Mouse (Mus musculus) embryonic facial prominence, embryonic 13.5 days (tissue): ENCODE measurements at regions not wholly inside any gene's neighbourhood (a gene's known extent, or its start where the extent isn't known, plus 50 kb on each side); places are given as distances from the start of the nearest gene placed in this dataset.

Source experiments
- ATAC-seq: fragments of 200-750 bp; cut with Nextera tagmentation; 2 replicates; pipeline ENCODE4 v1.8.0; 2017; ENCODE audit warnings: low read depth; ENCODE audit not compliant: insufficient number of reproducible peaks, insufficient read depth, low FRiP score, low TSS enrichment
- H3K27ac ChIP-seq: fragments of 300-500 bp; sonication (generic); 2 replicates; pipeline ENCODE4 v1.5.1; 2015; ENCODE audit warnings: moderate library complexity, mild to moderate bottlenecking, inconsistent platforms
- H3K27me3 ChIP-seq: fragments of 300-500 bp; sonication (generic); 2 replicates; pipeline ENCODE4 v1.6.1; 2015; ENCODE audit warnings: mild to moderate bottlenecking, inconsistent platforms
- H3K36me3 ChIP-seq: fragments of 300-500 bp; sonication (generic); 2 replicates; pipeline ENCODE4 v1.6.1; 2015; ENCODE audit warnings: mild to moderate bottlenecking, inconsistent platforms
- H3K4me1 ChIP-seq: fragments of 300-500 bp; sonication (generic); 2 replicates; pipeline ENCODE4 v1.6.1; 2015; ENCODE audit warnings: inconsistent platforms
- H3K4me2 ChIP-seq: fragments of 300-500 bp; sonication (generic); 2 replicates; pipeline ENCODE4 v1.6.1; 2015; ENCODE audit warnings: moderate library complexity, mild to moderate bottlenecking, inconsistent platforms
- H3K4me3 ChIP-seq: fragments of 300-500 bp; sonication (generic); 2 replicates; pipeline ENCODE4 v1.5.1; 2015; ENCODE audit warnings: mild to moderate bottlenecking, inconsistent platforms
- H3K9ac ChIP-seq: fragments of 300-500 bp; sonication (generic); 2 replicates; pipeline ENCODE4 v1.6.1; 2015; ENCODE audit warnings: mild to moderate bottlenecking, inconsistent platforms
- H3K9me3 ChIP-seq: fragments of 300-500 bp; sonication (generic); 2 replicates; pipeline ENCODE4 v1.6.1; 2016; ENCODE audit warnings: inconsistent platforms
- WGBS: fragments of 180-500 bp; shearing (Covaris S2); methylation state at CpG from one replicate; pipeline ENCODE4 v1.1.7; 2015; ENCODE audit warnings: mixed read lengths; 5-methylcytosine and 5-hydroxymethylcytosine counted together

- Histone ChIP-seq H3K4me3 (no peak overlapping the region), H3K9ac (no peak overlapping the region), H3K4me1 (peaks cover 48% of the 10 kb centered on the region), H3K27me3 (no peaks in the 10 kb centered on the region), H3K9me3 (no peaks in the 10 kb centered on the region), H3K4me2 (no peak overlapping the region), H3K27ac (no peak overlapping the region; the same call in 1 of the 2 replicates), H3K36me3 (no peaks in the 10 kb centered on the region)
- no peak for ATAC-seq
- 12% methylated on average over 4 of the region's 4 CpGs for WGBS
Observed at GRCm38 (mm10) chr15:94004911-94005310, 409.2 kb upstream of the Prickle1 start.

- no peak for ATAC-seq
Observed at GRCm38 (mm10) chr15:94003145-94003544, 407.5 kb upstream of the Prickle1 start.

DNA sequence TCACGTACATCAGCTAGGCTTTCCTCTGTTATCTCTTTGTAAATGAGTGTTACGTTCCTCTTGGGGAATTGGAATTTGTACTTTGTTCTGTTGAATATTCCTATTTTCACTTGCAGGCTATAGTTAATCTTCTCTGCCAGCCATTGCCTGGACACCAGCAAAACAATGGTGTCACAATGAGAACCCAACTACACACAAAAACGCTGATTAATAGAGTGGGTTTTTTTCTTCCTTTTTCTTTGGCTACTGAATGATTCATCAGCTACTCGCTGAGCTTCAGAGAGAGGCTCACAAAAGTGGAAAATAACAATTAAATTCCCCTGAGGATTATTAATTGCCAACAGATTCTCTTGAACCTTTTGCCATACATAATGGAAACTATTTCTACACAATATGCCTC is 398.9 kb upstream of the Prickle1 start:
- Histone ChIP-seq H3K36me3 (no peaks in the 10 kb centered on the region), H3K4me3 (no peak overlapping the region), H3K9me3 (no peaks in the 10 kb centered on the region), H3K27me3 (no peaks in the 10 kb centered on the region), H3K4me2 (no peak overlapping the region), H3K27ac (no peak overlapping the region), H3K4me1 (no peaks in the 10 kb centered on the region), H3K9ac (no peak overlapping the region)
- 73% methylated on average over 4 of the region's 4 CpGs for WGBS
- ATAC-seq = no peak

More at GRCm38 (mm10) chr15:94003145-94003544, 407.5 kb upstream of the Prickle1 start:
- no peak overlapping the region for H3K4me3 ChIP-seq
- peaks cover 48% of the 10 kb centered on the region for H3K4me1 ChIP-seq
- H3K36me3 ChIP-seq = no peaks in the 10 kb centered on the region
- no peaks in the 10 kb centered on the region for H3K9me3 ChIP-seq
- no peak overlapping the region for H3K27ac ChIP-seq
- no peaks in the 10 kb centered on the region for H3K27me3 ChIP-seq
- WGBS = 34% methylated on average over 7 of the region's 7 CpGs
- H3K9ac ChIP-seq = no peak overlapping the region
- H3K4me2 ChIP-seq = no peak overlapping the region

GRCm38 (mm10) chr15:93990139-93990538 is 394.4 kb upstream of the Prickle1 start:
- no peak overlapping the region for H3K27ac ChIP-seq
- H3K9ac ChIP-seq = no peak overlapping the region
- 23% methylated on average over 3 of the region's 3 CpGs for WGBS
- H3K9me3 ChIP-seq = no peaks in the 10 kb centered on the region
- no peaks in the 10 kb centered on the region for H3K36me3 ChIP-seq
- no peak for ATAC-seq
- no peaks in the 10 kb centered on the region for H3K27me3 ChIP-seq
- no peak overlapping the region for H3K4me2 ChIP-seq
- no peak overlapping the region for H3K4me3 ChIP-seq
- H3K4me1 ChIP-seq = no peaks in the 10 kb centered on the region

DNA sequence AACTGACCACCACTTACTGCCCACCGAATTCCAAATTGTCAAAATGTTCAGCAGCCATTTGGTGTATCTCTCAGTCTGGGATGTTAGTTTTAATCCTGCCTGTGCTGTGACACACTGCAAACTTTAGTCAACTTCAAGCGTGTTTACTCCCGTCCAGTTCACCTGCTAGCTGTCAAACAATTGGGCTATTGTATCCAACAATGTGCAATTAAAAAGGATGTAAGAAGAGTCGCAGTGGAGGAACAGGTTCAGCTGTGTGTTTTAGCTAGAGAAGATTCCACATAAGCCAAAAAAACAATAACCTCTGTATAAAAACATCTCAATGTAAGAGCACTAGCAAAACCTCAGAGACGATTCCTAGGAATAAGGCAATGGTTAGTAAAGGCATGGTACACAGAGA is 392.7 kb upstream of the Prickle1 start:
- H3K4me2 ChIP-seq = no peak overlapping the region
- H3K4me3 ChIP-seq = no peak overlapping the region
- H3K36me3 ChIP-seq = no peaks in the 10 kb centered on the region
- ATAC-seq = no peak
- no peak overlapping the region for H3K27ac ChIP-seq
- 49% methylated on average over 5 of the region's 5 CpGs for WGBS
- no peaks in the 10 kb centered on the region for H3K27me3 ChIP-seq
- H3K9ac ChIP-seq = no peak overlapping the region
- H3K4me1 ChIP-seq = no peaks in the 10 kb centered on the region
- H3K9me3 ChIP-seq = no peaks in the 10 kb centered on the region

DNA sequence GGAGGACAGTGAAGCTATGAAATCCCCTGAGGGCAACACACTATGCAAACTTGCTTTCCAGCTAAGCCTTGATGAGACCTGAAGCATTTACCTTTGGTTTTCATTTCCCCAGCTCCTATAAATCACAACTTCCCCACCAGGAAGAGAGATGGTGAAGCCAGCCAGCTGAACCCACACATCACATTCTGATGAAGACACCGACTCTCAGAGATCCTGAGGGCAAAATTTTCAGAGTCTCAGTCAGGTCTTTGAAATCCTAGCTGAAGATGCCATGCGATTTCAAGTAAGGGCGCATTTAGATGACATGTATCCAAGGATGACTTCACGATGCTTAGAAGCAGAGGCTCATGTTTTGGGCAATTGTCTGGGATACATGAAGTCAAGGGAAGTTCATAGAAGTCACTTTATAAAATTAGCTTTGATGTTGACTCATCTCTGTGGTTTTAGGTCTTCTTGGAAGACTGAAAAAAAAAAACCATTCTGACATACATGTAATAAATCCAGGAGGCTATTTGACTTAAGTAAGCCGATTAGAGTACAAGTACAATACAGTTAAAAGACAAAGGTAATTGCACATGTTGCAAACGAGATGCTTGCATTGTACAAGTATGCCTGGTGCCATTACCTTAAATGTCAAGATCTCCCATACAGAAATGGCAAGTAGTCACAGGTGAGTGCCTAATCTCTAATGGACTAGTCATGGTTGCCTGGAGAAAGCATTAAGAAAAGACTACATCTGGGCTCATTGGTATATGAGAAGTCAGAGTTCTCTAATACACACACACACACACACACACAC is 391.1 kb upstream of the Prickle1 start:
- Histone ChIP-seq H3K4me2 (no peak overlapping the region), H3K4me3 (no peak overlapping the region), H3K27ac (no peak overlapping the region), H3K9me3 (no peaks in the 10 kb centered on the region), H3K4me1 (peaks cover 8% of the 10 kb centered on the region), H3K27me3 (no peaks in the 10 kb centered on the region), H3K36me3 (no peaks in the 10 kb centered on the region), H3K9ac (no peak overlapping the region)
- ATAC-seq = no peak
- 74% methylated on average over 6 of the region's 6 CpGs for whole genome bisulfite sequencing

GRCm38 (mm10) chr15:93982091-93982490 is 386.4 kb upstream of the Prickle1 start:
- H3K36me3 ChIP-seq = no peaks in the 10 kb centered on the region
- H3K27me3 ChIP-seq = no peaks in the 10 kb centered on the region
- WGBS = 75% methylated on average over 9 of the region's 9 CpGs
- no peak for ATAC-seq
- H3K4me1 ChIP-seq = peaks cover 15% of the 10 kb centered on the region
- H3K9ac ChIP-seq = no peak overlapping the region
- H3K4me3 ChIP-seq = no peak overlapping the region
- H3K27ac ChIP-seq = no peak overlapping the region
- no peak overlapping the region for H3K4me2 ChIP-seq
- H3K9me3 ChIP-seq = no peaks in the 10 kb centered on the region

DNA sequence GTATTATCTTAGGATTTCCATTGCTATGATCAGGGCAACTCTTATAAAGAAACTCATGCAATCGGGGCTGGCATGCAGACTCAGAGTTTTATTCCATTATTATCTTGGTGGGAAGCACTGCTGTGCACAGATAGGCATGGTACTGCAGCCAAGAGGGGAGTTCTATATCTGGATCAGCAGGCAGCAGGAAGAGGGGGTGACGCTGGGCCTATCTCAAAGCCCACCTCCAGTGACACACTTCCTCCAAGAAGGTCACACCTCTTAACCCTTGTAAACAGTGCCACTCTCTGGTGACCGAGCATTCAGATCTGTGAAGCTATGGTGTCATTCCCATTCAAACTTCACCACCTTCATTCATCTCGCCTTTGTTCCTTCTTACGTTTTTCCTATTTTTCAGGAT is 381.8 kb upstream of the Prickle1 start:
- 81% methylated on average over 5 of the region's 5 CpGs for WGBS
- no peaks in the 10 kb centered on the region for H3K27me3 ChIP-seq
- H3K4me1 ChIP-seq = peaks cover 14% of the 10 kb centered on the region
- H3K9me3 ChIP-seq = no peaks in the 10 kb centered on the region
- no peak overlapping the region for H3K27ac ChIP-seq
- H3K9ac ChIP-seq = no peak overlapping the region
- no peak for ATAC-seq
- H3K36me3 ChIP-seq = no peaks in the 10 kb centered on the region
- H3K4me2 ChIP-seq = no peak overlapping the region
- H3K4me3 ChIP-seq = no peak overlapping the region

- no peaks in the 10 kb centered on the region for H3K9me3 ChIP-seq
- WGBS = 74% methylated on average over 7 of the region's 7 CpGs
- H3K9ac ChIP-seq = no peak overlapping the region
- H3K4me2 ChIP-seq = no peak overlapping the region
- no peak for ATAC-seq
- H3K27me3 ChIP-seq = no peaks in the 10 kb centered on the region
- H3K27ac ChIP-seq = no peak overlapping the region
- H3K4me3 ChIP-seq = no peak overlapping the region
- H3K4me1 ChIP-seq = no peaks in the 10 kb centered on the region
- no peaks in the 10 kb centered on the region for H3K36me3 ChIP-seq
Observed at GRCm38 (mm10) chr15:93974727-93975126, 379.0 kb upstream of the Prickle1 start.

GRCm38 (mm10) chr15:93972979-93973378 is 377.3 kb upstream of the Prickle1 start:
- no peak overlapping the region for H3K9ac ChIP-seq
- H3K4me2 ChIP-seq = no peak overlapping the region
- no peaks in the 10 kb centered on the region for H3K36me3 ChIP-seq
- H3K4me3 ChIP-seq = no peak overlapping the region
- WGBS = 81% methylated on average over 5 of the region's 5 CpGs
- H3K9me3 ChIP-seq = no peaks in the 10 kb centered on the region
- ATAC-seq = no peak
- H3K27me3 ChIP-seq = no peaks in the 10 kb centered on the region
- H3K4me1 ChIP-seq = no peaks in the 10 kb centered on the region
- no peak overlapping the region for H3K27ac ChIP-seq

DNA sequence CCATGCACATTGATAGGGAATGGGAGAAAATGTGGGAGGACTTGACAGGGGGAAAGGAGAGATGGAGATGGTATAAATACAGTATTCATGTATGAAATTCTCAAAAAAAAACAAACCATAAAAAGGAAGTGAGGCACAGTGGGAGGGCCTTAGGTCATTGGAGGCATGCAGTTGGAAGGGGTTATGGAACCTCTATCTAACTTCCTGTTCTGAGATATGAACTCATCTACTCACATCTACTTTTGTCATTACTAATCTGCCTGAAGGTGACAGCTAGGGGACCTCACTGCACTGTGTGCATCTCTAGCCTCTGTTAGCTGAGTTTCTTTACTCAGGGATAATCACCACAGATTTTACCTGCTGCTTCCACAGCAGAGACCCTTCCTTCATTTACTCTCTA is 366.3 kb upstream of the Prickle1 start:
- H3K9me3 ChIP-seq = no peaks in the 10 kb centered on the region
- no peak for ATAC-seq
- no peak overlapping the region for H3K27ac ChIP-seq
- H3K27me3 ChIP-seq = no peaks in the 10 kb centered on the region
- no peak overlapping the region for H3K4me3 ChIP-seq
- no peak overlapping the region for H3K9ac ChIP-seq
- H3K36me3 ChIP-seq = no peaks in the 10 kb centered on the region
- H3K4me2 ChIP-seq = no peak overlapping the region
- H3K4me1 ChIP-seq = peaks cover 4% of the 10 kb centered on the region; the same call in 1 of the 2 replicates

DNA sequence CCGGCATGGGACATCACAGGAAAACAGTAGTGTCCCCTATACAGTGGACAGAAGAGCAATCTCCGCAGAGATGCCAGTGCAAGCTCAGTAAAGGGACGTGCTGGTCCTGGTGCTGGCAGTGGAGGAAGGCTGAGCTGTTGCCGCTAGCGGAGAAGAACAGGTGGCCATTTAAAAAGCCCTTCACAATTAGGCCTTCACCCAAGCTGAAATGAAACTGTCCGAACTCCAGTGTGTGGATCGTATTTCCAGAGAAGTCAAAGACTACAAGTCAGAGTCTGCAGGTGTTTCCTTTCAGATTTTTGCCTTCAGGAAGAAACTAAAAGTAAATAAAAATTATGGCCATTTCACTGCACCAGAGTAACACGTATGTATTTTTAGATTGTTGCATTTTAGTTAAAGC is 364.2 kb upstream of the Prickle1 start:
- no peak for ATAC-seq
- no peaks in the 10 kb centered on the region for H3K9me3 ChIP-seq
- no peaks in the 10 kb centered on the region for H3K27me3 ChIP-seq
- no peak overlapping the region for H3K4me3 ChIP-seq
- WGBS = 43% methylated on average over 8 of the region's 8 CpGs
- no peaks in the 10 kb centered on the region for H3K36me3 ChIP-seq
- H3K9ac ChIP-seq = no peak overlapping the region
- H3K27ac ChIP-seq = no peak overlapping the region
- H3K4me1 ChIP-seq = peaks cover 4% of the 10 kb centered on the region; the same call in 1 of the 2 replicates
- H3K4me2 ChIP-seq = no peak overlapping the region
